Mouse (Mus musculus): ENCODE measurements around the gene Mprip.
"Not testable (repeated sequence)": the region's sequence is repeated elsewhere in the genome, so short reads cannot be mapped to it uniquely, and the experiment has no call there.

Mprip gene

GRCm38 (mm10) chr11:59707931-59708611 lies 47.0 kb downstream of the Mprip start:
- peak; percentile 42 to 63 for DNase-seq (ENCODE audit: low spot score in 2 of 2)

- no peak for DNase-seq (ENCODE audit: low spot score in 2 of 2)
Observed at GRCm38 (mm10) chr11:59715424-59715840, 54.3 kb downstream of the Mprip start.

- no peak for DNase-seq (ENCODE audit: low spot score in 2 of 2)
Observed at GRCm38 (mm10) chr11:59717801-59718291, 56.7 kb downstream of the Mprip start.

GRCm38 (mm10) chr11:59719185-59719584 lies 58.1 kb downstream of the Mprip start:
- DNase-seq (ENCODE audit: low spot score in 2 of 2): no peak

- no peak for DNase-seq (ENCODE audit: low spot score in 2 of 2)
Observed at GRCm38 (mm10) chr11:59721385-59721784, 60.3 kb downstream of the Mprip start.

GRCm38 (mm10) chr11:59727204-59727603 lies 66.1 kb downstream of the Mprip start:
- no peak for DNase-seq (ENCODE audit: low spot score in 2 of 2)

GRCm38 (mm10) chr11:59731821-59732220 lies 70.7 kb downstream of the Mprip start:
- DNase-seq (ENCODE audit: low spot score in 2 of 2): no peak

GRCm38 (mm10) chr11:59732407-59733066 lies 71.4 kb downstream of the Mprip start:
- peak; percentile 49 to 81 for DNase-seq (ENCODE audit: low spot score in 2 of 2)

GRCm38 (mm10) chr11:59733600-59733999 lies 72.5 kb downstream of the Mprip start:
- not testable (repeated sequence) for DNase-seq (ENCODE audit: low spot score in 2 of 2)

GRCm38 (mm10) chr11:59734335-59734734 lies 73.2 kb downstream of the Mprip start:
- DNase-seq (ENCODE audit: low spot score in 2 of 2): no peak

GRCm38 (mm10) chr11:59735938-59736337 lies 74.8 kb downstream of the Mprip start:
- not testable (repeated sequence) for DNase-seq (ENCODE audit: low spot score in 2 of 2)

- DNase-seq (ENCODE audit: low spot score in 2 of 2): no peak
Observed at GRCm38 (mm10) chr11:59737250-59737649, 76.1 kb downstream of the Mprip start.

GRCm38 (mm10) chr11:59739996-59740395 lies 78.9 kb downstream of the Mprip start:
- no peak for DNase-seq (ENCODE audit: low spot score in 2 of 2)

- DNase-seq (ENCODE audit: low spot score in 2 of 2): no peak
Observed at GRCm38 (mm10) chr11:59741915-59742314, 80.8 kb downstream of the Mprip start.

- DNase-seq (ENCODE audit: low spot score in 2 of 2): no peak
Observed at GRCm38 (mm10) chr11:59743307-59743706, 82.2 kb downstream of the Mprip start.

- no peak for DNase-seq (ENCODE audit: low spot score in 2 of 2)
Observed at GRCm38 (mm10) chr11:59743712-59744111, 82.6 kb downstream of the Mprip start.

GRCm38 (mm10) chr11:59744374-59744773 lies 83.3 kb downstream of the Mprip start:
- DNase-seq (ENCODE audit: low spot score in 2 of 2): no peak

GRCm38 (mm10) chr11:59745851-59746250 lies 84.7 kb downstream of the Mprip start:
- no peak for DNase-seq (ENCODE audit: low spot score in 2 of 2)

GRCm38 (mm10) chr11:59746614-59747013 lies 85.5 kb downstream of the Mprip start:
- DNase-seq (ENCODE audit: low spot score in 2 of 2): peak in 1 of 2 experiments; percentile 58

GRCm38 (mm10) chr11:59749050-59749449 lies 87.9 kb downstream of the Mprip start:
- DNase-seq (ENCODE audit: low spot score in 2 of 2): no peak

GRCm38 (mm10) chr11:59754504-59754903 lies 93.4 kb downstream of the Mprip start:
- no peak for DNase-seq (ENCODE audit: low spot score in 2 of 2)

- DNase-seq (ENCODE audit: low spot score in 2 of 2): no peak
Observed at GRCm38 (mm10) chr11:59756351-59756750, 95.2 kb downstream of the Mprip start.

Data from urinary bladder, postnatal 36 days (tissue).